Mouse (Mus musculus): Measurements from ENCODE around the gene Snap25. TPM values are rescaled to one million over a fixed set of nuclear protein-coding genes. Genes with fewer than 3 reads are reported as not detected.

Snap25 gene
- total and polyA plus RNA-seq, 2 experiments, result 0.09 TPM; not detected in 1

DNA sequence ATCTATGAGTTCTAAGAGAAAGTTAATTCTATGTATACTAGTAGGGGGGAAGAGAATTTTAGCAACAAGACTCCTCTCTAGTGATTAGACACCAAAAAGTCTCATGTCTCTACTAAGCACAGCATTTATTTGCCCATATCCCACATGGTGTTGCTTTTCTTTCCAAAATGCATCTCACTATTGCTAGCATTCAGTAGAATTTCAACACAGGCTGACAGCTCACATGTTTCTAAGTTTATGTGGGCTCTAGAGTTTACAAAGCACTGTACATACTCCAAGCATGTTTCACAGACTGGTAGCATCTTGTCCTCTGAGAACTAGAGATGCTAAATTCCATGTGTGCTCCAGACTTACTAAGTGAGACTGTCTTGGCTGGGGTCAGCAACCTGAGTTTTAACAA is 87.8 kb downstream of the Snap25 start:
- no peak for DNase-seq (ENCODE audit: extremely low read depth, low read depth, low spot score)
- H3K9ac ChIP-seq (ENCODE audit: low read depth, low read length), result no peak overlapping the region
- no peaks in the 10 kb centered on the region for H3K79me2 ChIP-seq (ENCODE audit: control insufficient read depth, insufficient read depth, low read length)
- H3K4me3 ChIP-seq (ENCODE audit: insufficient read depth, low read depth, low read length), result no peak overlapping the region
- no peaks in the 10 kb centered on the region for H3K36me3 ChIP-seq (ENCODE audit: control insufficient read depth, insufficient read depth, low read length)
- no peak overlapping the region for H3K27ac ChIP-seq (replicated peaks; ENCODE audit: insufficient read depth, low read depth, low read length)
- TF ChIP-seq CTCF (IDR thresholded peaks at IDR 0.05; ENCODE audit: low read depth, low read length) (no peak), POLR2A (IDR thresholded peaks at IDR 0.05; ENCODE audit: extremely low read depth, insufficient read depth, low read length) (no peak)
- no peaks in the 10 kb centered on the region for H3K27me3 ChIP-seq (ENCODE audit: control insufficient read depth, insufficient read depth, low read length)
- no peaks in the 10 kb centered on the region for H3K4me1 ChIP-seq (ENCODE audit: control insufficient read depth, insufficient read depth, low read length)

DNA sequence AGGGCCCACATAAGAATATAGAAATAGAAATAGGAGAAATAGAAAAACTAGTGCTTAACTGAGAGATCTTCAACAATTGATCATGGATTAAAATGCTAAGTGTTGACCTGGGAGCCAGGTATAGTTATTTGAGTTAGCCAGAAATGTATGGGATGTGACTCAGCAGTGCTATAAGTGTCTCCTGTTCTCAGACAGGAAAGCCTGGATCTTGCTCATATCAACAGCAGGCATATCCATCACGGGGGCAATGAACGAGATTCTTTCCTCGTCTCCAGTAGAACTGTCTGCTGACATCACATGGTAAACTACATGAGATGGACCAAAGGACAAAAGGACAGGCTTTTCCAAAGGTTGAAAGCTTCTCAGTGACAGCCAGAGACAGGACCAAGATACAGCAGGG is 88.8 kb downstream of the Snap25 start:
- no peak overlapping the region for H3K27ac ChIP-seq (replicated peaks; ENCODE audit: insufficient read depth, low read depth, low read length)
- WGBS, result 65% methylated on average over 3 of the region's 3 CpGs
- TF ChIP-seq CTCF (IDR thresholded peaks at IDR 0.05; ENCODE audit: low read depth, low read length) (no peak), POLR2A (IDR thresholded peaks at IDR 0.05; ENCODE audit: extremely low read depth, insufficient read depth, low read length) (no peak)
- H3K79me2 ChIP-seq (ENCODE audit: control insufficient read depth, insufficient read depth, low read length), result no peaks in the 10 kb centered on the region
- H3K4me1 ChIP-seq (ENCODE audit: control insufficient read depth, insufficient read depth, low read length), result no peaks in the 10 kb centered on the region
- H3K9ac ChIP-seq (ENCODE audit: low read depth, low read length), result no peak overlapping the region
- H3K36me3 ChIP-seq (ENCODE audit: control insufficient read depth, insufficient read depth, low read length), result no peaks in the 10 kb centered on the region
- no peak for DNase-seq (ENCODE audit: extremely low read depth, low read depth, low spot score)
- no peak overlapping the region for H3K4me3 ChIP-seq (ENCODE audit: insufficient read depth, low read depth, low read length)
- no peaks in the 10 kb centered on the region for H3K27me3 ChIP-seq (ENCODE audit: control insufficient read depth, insufficient read depth, low read length)

DNA sequence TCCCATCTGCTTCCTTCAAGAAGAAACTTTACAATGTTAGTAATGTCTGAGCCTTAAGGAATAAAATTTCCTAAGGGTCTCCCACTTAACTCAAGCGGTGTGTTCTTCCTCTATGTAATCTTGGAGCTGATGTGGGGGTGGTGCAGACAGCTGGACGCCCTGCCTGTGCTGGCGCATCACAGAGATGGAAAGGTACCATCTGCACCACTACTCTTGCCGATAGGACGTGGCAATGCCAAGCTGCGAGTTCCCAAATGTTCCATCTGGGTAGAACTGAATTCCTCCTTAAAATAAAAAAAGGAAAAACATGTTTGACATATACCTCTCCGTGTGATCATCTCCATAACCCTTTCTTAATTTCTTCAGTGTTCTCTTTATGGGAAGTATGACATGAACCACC is 89.9 kb downstream of the Snap25 start:
- no peaks in the 10 kb centered on the region for H3K4me1 ChIP-seq (ENCODE audit: control insufficient read depth, insufficient read depth, low read length)
- WGBS, result 82% methylated on average over 7 of the region's 7 CpGs
- no peaks in the 10 kb centered on the region for H3K27me3 ChIP-seq (ENCODE audit: control insufficient read depth, insufficient read depth, low read length)
- H3K36me3 ChIP-seq (ENCODE audit: control insufficient read depth, insufficient read depth, low read length), result no peaks in the 10 kb centered on the region
- H3K27ac ChIP-seq (replicated peaks; ENCODE audit: insufficient read depth, low read depth, low read length), result no peak overlapping the region
- no peak for DNase-seq (ENCODE audit: extremely low read depth, low read depth, low spot score)
- no peak for TF ChIP-seq POLR2A (IDR thresholded peaks at IDR 0.05; ENCODE audit: extremely low read depth, insufficient read depth, low read length)
- no peak for TF ChIP-seq CTCF (IDR thresholded peaks at IDR 0.05; ENCODE audit: low read depth, low read length)
- H3K79me2 ChIP-seq (ENCODE audit: control insufficient read depth, insufficient read depth, low read length), result no peaks in the 10 kb centered on the region
- no peak overlapping the region for H3K9ac ChIP-seq (ENCODE audit: low read depth, low read length)
- H3K4me3 ChIP-seq (ENCODE audit: insufficient read depth, low read depth, low read length), result no peak overlapping the region

GRCm38 (mm10) chr2:136807992-136808726 is 94.9 kb downstream of the Snap25 start:
- Histone ChIP-seq H3K9ac (ENCODE audit: low read depth, low read length) (no peak overlapping the region), H3K79me2 (ENCODE audit: control insufficient read depth, insufficient read depth, low read length) (no peaks in the 10 kb centered on the region), H3K27ac (replicated peaks; ENCODE audit: insufficient read depth, low read depth, low read length) (no peak overlapping the region), H3K4me1 (ENCODE audit: control insufficient read depth, insufficient read depth, low read length) (no peaks in the 10 kb centered on the region), H3K4me3 (ENCODE audit: insufficient read depth, low read depth, low read length) (no peak overlapping the region), H3K36me3 (ENCODE audit: control insufficient read depth, insufficient read depth, low read length) (no peaks in the 10 kb centered on the region), H3K27me3 (ENCODE audit: control insufficient read depth, insufficient read depth, low read length) (no peaks in the 10 kb centered on the region)
- 75% methylated on average over 8 of the region's 8 CpGs for WGBS
- TF ChIP-seq POLR2A (IDR thresholded peaks at IDR 0.05; ENCODE audit: extremely low read depth, insufficient read depth, low read length), result no peak
- no peak for TF ChIP-seq CTCF (IDR thresholded peaks at IDR 0.05; ENCODE audit: low read depth, low read length)
- no peak for DNase-seq (ENCODE audit: extremely low read depth, low read depth, low spot score)

DNA sequence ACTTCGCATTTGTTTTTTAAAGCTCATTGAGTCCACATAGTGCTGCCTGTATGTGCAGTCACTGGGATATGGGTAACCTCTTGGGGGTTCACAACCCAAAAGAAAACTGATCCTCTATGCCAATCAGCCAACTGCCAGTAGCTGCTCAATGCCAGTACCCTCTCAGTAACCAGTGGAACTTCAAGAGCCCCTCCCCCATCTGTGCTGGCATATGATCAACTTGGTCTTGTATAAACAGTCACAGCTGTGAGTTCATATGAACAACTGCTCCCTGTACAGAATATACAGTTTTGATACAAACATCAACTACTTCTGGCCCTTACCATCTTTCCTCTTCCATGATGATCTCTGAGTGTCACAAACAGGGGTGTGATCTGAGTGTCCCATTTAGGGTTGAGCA is 98.1 kb downstream of the Snap25 start:
- H3K27me3 ChIP-seq (ENCODE audit: control insufficient read depth, insufficient read depth, low read length), result no peaks in the 10 kb centered on the region
- TF ChIP-seq POLR2A (IDR thresholded peaks at IDR 0.05; ENCODE audit: extremely low read depth, insufficient read depth, low read length) (no peak), CTCF (IDR thresholded peaks at IDR 0.05; ENCODE audit: low read depth, low read length) (no peak)
- 95% methylated on average over 1 of the region's 1 CpGs for WGBS
- no peak overlapping the region for H3K27ac ChIP-seq (replicated peaks; ENCODE audit: insufficient read depth, low read depth, low read length)
- H3K4me1 ChIP-seq (ENCODE audit: control insufficient read depth, insufficient read depth, low read length), result no peaks in the 10 kb centered on the region
- no peaks in the 10 kb centered on the region for H3K36me3 ChIP-seq (ENCODE audit: control insufficient read depth, insufficient read depth, low read length)
- H3K9ac ChIP-seq (ENCODE audit: low read depth, low read length), result no peak overlapping the region
- no peak overlapping the region for H3K4me3 ChIP-seq (ENCODE audit: insufficient read depth, low read depth, low read length)
- H3K79me2 ChIP-seq (ENCODE audit: control insufficient read depth, insufficient read depth, low read length), result no peaks in the 10 kb centered on the region
- DNase-seq (ENCODE audit: extremely low read depth, low read depth, low spot score), result no peak

DNA sequence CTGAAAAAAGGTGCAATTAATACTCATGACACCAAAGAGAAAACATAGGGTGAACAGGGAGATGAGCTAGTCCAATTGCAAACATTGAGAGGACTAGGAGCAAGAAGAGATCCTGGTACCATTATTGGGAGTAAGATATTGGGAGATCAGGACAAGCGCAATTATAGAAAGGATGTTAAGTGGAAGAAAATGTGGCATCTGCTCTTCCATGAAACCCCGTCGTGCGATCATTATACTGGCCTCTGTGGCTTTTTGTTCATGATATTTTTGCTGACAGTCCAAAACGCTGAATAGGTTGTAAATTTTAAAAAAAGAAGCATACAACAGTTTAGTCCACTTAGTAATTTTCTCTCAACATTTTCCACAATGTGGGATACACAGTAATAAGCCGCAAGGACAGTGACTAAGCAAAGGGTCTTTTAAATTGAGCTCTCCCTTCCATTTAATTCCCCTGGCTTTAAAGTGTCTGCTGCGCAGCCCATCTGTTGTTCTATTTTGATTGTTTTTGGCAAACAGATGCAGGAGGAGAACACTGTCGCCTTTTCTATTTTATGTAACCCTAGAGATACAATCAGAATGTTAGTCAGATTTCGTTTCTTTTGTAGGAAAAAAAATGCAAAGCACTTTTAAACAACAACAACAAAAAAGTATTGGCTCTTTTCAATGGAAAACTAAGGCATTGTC is 103.6 kb downstream of the Snap25 start:
- H3K79me2 ChIP-seq (ENCODE audit: control insufficient read depth, insufficient read depth, low read length), result no peaks in the 10 kb centered on the region
- 86% methylated on average over 9 of the region's 9 CpGs for WGBS

More for the DNA sequence above, 103.6 kb downstream of the Snap25 start:
- Histone ChIP-seq H3K4me1 (ENCODE audit: control insufficient read depth, insufficient read depth, low read length) (no peaks in the 10 kb centered on the region), H3K9ac (ENCODE audit: low read depth, low read length) (no peak overlapping the region), H3K36me3 (ENCODE audit: control insufficient read depth, insufficient read depth, low read length) (no peaks in the 10 kb centered on the region), H3K4me3 (ENCODE audit: insufficient read depth, low read depth, low read length) (no peak overlapping the region), H3K27me3 (ENCODE audit: control insufficient read depth, insufficient read depth, low read length) (no peaks in the 10 kb centered on the region), H3K27ac (replicated peaks; ENCODE audit: insufficient read depth, low read depth, low read length) (no peak overlapping the region)
- TF ChIP-seq POLR2A (IDR thresholded peaks at IDR 0.05; ENCODE audit: extremely low read depth, insufficient read depth, low read length) (no peak), CTCF (IDR thresholded peaks at IDR 0.05; ENCODE audit: low read depth, low read length) (no peak)
- DNase-seq (ENCODE audit: extremely low read depth, low read depth, low spot score), result no peak
